Mouse (Mus musculus): ENCODE data around the gene Pdcd1.

DNA sequence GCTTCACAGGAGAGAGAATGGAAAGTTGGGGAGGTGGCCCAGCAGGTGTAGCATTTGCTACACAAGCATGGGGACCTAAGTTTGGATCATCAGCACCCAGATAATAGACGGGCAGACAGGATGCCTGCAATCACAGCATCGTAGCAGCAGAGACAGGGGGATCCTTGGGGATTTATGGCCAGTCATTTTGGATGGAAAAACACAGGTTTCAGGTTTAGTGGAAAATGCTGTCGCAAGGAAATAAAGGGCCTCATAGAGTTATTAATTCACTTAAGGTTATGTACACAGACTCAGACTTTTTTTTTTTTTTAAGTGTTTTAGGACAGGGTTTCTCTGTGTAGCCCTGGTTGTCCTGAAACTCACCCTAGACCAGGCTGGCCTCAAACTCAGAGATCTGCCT is 6.8 kb downstream of the Pdcd1 start:
- TF ChIP-seq CTCF (IDR thresholded peaks at IDR 0.05; ENCODE audit: extremely low read depth, insufficient read depth, low read length) (no peak), POLR2A (IDR thresholded peaks at IDR 0.05; ENCODE audit: extremely low read depth, insufficient read depth, low read length) (no peak)
